Mouse (Mus musculus) pancreas, adult 10 weeks (tissue): Measurements from ENCODE around the gene Heca. TPM values are rescaled to one million over a fixed set of nuclear protein-coding genes. Genes with fewer than 3 reads are reported as not detected.

Source experiments
- polyA plus RNA-seq: library from polyadenylated mRNA; stranded (reverse); fragments of 350-450 nt; fragmentation: Illumina TruSeq; extraction: RNeasy Lipid Tissue Mini Kit (QIAGEN cat#74804); gene quantifications from one replicate; pipeline ENCODE4 v1.2.3, GENCODE M21; 2015; ENCODE audit warnings: low read depth, low replicate concordance; ENCODE audit not compliant: insufficient read depth

Heca gene
- polyA plus RNA-seq: 7.4 TPM

GRCm38 (mm10) chr10:17947960-17948730 is at the start of gene Heca:
Gene Heca, minus strand, starts transcription at chr10:17948067.

Other genes starting within 250 kb of the Heca start
- 9.9 TPM for gene Cited2, start 224.8 kb downstream of the Heca start, polyA plus RNA-seq
- 0.57 TPM for gene Txlnb, start 151.8 kb downstream of the Heca start, polyA plus RNA-seq
- 17.0 TPM for gene Abracl, start 75.2 kb upstream of the Heca start, polyA plus RNA-seq
- 17.9 TPM for gene Reps1, start 107.8 kb upstream of the Heca start, polyA plus RNA-seq